Mouse (Mus musculus): ENCODE measurements around the gene Tmem63c. TPM values are rescaled to one million over a fixed set of nuclear protein-coding genes. Genes with fewer than 3 reads are reported as not detected.

Tmem63c gene
- polyA plus RNA-seq, 1 experiment from 2014 or later = not detected

- H3K4me3 ChIP-seq = no peak overlapping the region
- no peak for ATAC-seq (ENCODE audit: insufficient number of reproducible peaks, low FRiP score)
- peaks cover 55% of the 10 kb centered on the region for H3K36me3 ChIP-seq
- peaks cover 10% of the 10 kb centered on the region for H3K4me1 ChIP-seq (replicated peaks)
- no peak overlapping the region for H3K9ac ChIP-seq
- 73% methylated on average over 6 of the region's 6 CpGs for WGBS
- no peak overlapping the region for H3K27ac ChIP-seq (ENCODE audit: poor library complexity, severe bottlenecking)
- H3K9me3 ChIP-seq (replicated peaks) = no peaks in the 10 kb centered on the region
- no peaks in the 10 kb centered on the region for H3K27me3 ChIP-seq (replicated peaks)
- H3K4me2 ChIP-seq = no peak overlapping the region
These were observed 111.1 kb downstream of the Tmem63c start for GRCm38 (mm10) chr12:87132210-87132609.

DNA sequence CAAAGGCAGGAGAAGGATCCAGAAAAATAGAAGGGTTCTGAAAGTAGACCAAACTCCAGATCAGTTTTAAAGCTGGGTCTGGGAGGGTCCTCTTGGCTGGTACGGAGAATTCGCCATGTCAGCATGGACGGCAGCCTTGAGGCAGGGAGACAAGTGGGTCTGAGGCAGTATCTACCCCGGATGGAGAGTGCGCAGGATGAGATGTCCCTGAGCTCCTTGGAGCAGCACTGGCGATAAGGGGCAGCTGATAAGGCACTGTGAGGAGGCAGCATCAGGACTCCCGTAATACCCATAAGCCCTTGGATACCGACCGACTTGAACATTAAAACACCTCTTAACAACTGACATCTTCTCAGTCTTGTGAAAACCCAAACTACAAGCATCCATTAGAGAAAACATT lies 111.6 kb downstream of the Tmem63c start:
- peaks cover 56% of the 10 kb centered on the region for H3K36me3 ChIP-seq

GRCm38 (mm10) chr12:87137439-87138341 lies 116.5 kb downstream of the Tmem63c start:
- no peak for ATAC-seq (ENCODE audit: insufficient number of reproducible peaks, low FRiP score)
- H3K4me1 ChIP-seq (replicated peaks) = peaks cover 20% of the 10 kb centered on the region
- WGBS = 75% methylated on average over 15 of the region's 15 CpGs

More for the DNA sequence above, 111.6 kb downstream of the Tmem63c start:
- no peak for ATAC-seq (ENCODE audit: insufficient number of reproducible peaks, low FRiP score)
- no peaks in the 10 kb centered on the region for H3K27me3 ChIP-seq (replicated peaks)
- peaks cover 10% of the 10 kb centered on the region for H3K4me1 ChIP-seq (replicated peaks)
- WGBS = 48% methylated on average over 9 of the region's 9 CpGs
- no peak overlapping the region for H3K4me3 ChIP-seq
- H3K9me3 ChIP-seq (replicated peaks) = no peaks in the 10 kb centered on the region
- H3K9ac ChIP-seq = no peak overlapping the region
- H3K4me2 ChIP-seq = no peak overlapping the region
- no peak overlapping the region for H3K27ac ChIP-seq (ENCODE audit: poor library complexity, severe bottlenecking)

DNA sequence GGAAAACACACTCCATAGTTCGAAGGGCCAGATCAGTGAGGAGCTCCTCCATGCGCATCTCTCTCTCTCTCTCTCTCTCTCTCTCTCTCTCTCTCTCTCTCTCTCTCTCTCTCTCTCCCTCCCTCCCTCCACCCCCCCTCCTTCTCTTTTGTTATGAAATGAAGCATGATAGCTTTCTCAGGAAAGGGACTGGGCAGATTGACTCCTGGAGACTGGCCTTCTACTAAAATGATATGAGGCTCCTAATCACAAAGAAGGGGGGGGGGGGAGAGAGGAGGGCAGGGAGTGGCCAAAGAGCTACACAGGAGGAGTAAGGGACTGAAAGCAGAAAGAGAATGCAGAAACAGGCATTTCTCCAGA lies 117.2 kb downstream of the Tmem63c start:
- Histone ChIP-seq H3K9ac (no peak overlapping the region), H3K9me3 (replicated peaks) (no peaks in the 10 kb centered on the region), H3K36me3 (peaks cover 31% of the 10 kb centered on the region), H3K27me3 (replicated peaks) (no peaks in the 10 kb centered on the region), H3K4me2 (no peak overlapping the region), H3K27ac (ENCODE audit: poor library complexity, severe bottlenecking) (no peak overlapping the region), H3K4me3 (no peak overlapping the region), H3K4me1 (replicated peaks) (peaks cover 18% of the 10 kb centered on the region)
- WGBS = 98% methylated on average over 2 of the region's 2 CpGs
- ATAC-seq (ENCODE audit: insufficient number of reproducible peaks, low FRiP score) = no peak

More at GRCm38 (mm10) chr12:87137439-87138341, 116.5 kb downstream of the Tmem63c start:
- Histone ChIP-seq H3K9me3 (replicated peaks) (no peaks in the 10 kb centered on the region), H3K27me3 (replicated peaks) (no peaks in the 10 kb centered on the region), H3K9ac (no peak overlapping the region), H3K36me3 (peaks cover 32% of the 10 kb centered on the region), H3K4me3 (no peak overlapping the region), H3K4me2 (no peak overlapping the region), H3K27ac (ENCODE audit: poor library complexity, severe bottlenecking) (no peak overlapping the region)

- no peak overlapping the region for H3K9ac ChIP-seq
- H3K4me3 ChIP-seq = no peak overlapping the region
- no peak overlapping the region for H3K27ac ChIP-seq (ENCODE audit: poor library complexity, severe bottlenecking)
- no peak for ATAC-seq (ENCODE audit: insufficient number of reproducible peaks, low FRiP score)
- no peaks in the 10 kb centered on the region for H3K27me3 ChIP-seq (replicated peaks)
- 69% methylated on average over 2 of the region's 2 CpGs for WGBS
- H3K4me2 ChIP-seq = no peak overlapping the region
- peaks cover 31% of the 10 kb centered on the region for H3K36me3 ChIP-seq
- H3K4me1 ChIP-seq (replicated peaks) = peaks cover 18% of the 10 kb centered on the region
- no peaks in the 10 kb centered on the region for H3K9me3 ChIP-seq (replicated peaks)
These were observed 117.6 kb downstream of the Tmem63c start for GRCm38 (mm10) chr12:87138768-87139167.

Small RNA genes lying within 50 kb of the gene (microRNA-seq; reads per million reads assigned to microRNA genes)
- gene Gm25847 = not detected

Other genes starting within 250 kb of the Tmem63c start
- gene Irf2bpl, start 136.5 kb upstream of the Tmem63c start, polyA plus RNA-seq (2016; fragmentation: Nextera tagmentation; extraction: Ambion mirVana) = 57.8 and 59.5 TPM in 2 replicates
- 28.9 and 29.3 TPM in 2 replicates for gene Cipc, start 74.3 kb upstream of the Tmem63c start, polyA plus RNA-seq (2016; fragmentation: Nextera tagmentation; extraction: Ambion mirVana)
- gene Zdhhc22, start 30.9 kb upstream of the Tmem63c start, polyA plus RNA-seq (2016; fragmentation: Nextera tagmentation; extraction: Ambion mirVana) = not detected in 2 replicates
- gene Ngb, start 81.2 kb downstream of the Tmem63c start, polyA plus RNA-seq (2016; fragmentation: Nextera tagmentation; extraction: Ambion mirVana) = 0.57 TPM in 1 of 2 replicates, not detected in the other
- gene Gstz1, start 125.8 kb downstream of the Tmem63c start, polyA plus RNA-seq (2016; fragmentation: Nextera tagmentation; extraction: Ambion mirVana) = 30.9 and 31.4 TPM in 2 replicates
- gene Pomt2, start 126.6 kb downstream of the Tmem63c start, polyA plus RNA-seq (2016; fragmentation: Nextera tagmentation; extraction: Ambion mirVana) = 15.4 and 16.0 TPM in 2 replicates
- 0.91 and 1.3 TPM in 2 replicates for gene Samd15, start 178.4 kb downstream of the Tmem63c start, polyA plus RNA-seq (2016; fragmentation: Nextera tagmentation; extraction: Ambion mirVana)
- 3.4 and 3.7 TPM in 2 replicates for gene Tmed8, start 179.1 kb downstream of the Tmem63c start, polyA plus RNA-seq (2016; fragmentation: Nextera tagmentation; extraction: Ambion mirVana)
- 0.42 and 1.5 TPM in 2 replicates for gene Noxred1, start 217.4 kb downstream of the Tmem63c start, polyA plus RNA-seq (2016; fragmentation: Nextera tagmentation; extraction: Ambion mirVana)
- gene Vipas39, start 244.9 kb downstream of the Tmem63c start, polyA plus RNA-seq (2016; fragmentation: Nextera tagmentation; extraction: Ambion mirVana) = 29.6 and 31.8 TPM in 2 replicates
- 190 and 196 TPM in 2 replicates for gene Ahsa1, start 245.1 kb downstream of the Tmem63c start, polyA plus RNA-seq (2016; fragmentation: Nextera tagmentation; extraction: Ambion mirVana)